Mouse (Mus musculus): ENCODE data around the gene Chd4. TPM values are rescaled to one million over a fixed set of nuclear protein-coding genes. Genes with fewer than 3 reads are reported as not detected.

Chd4 gene
- polyA plus RNA-seq, 1 experiment from 2014 or later, result 30.7 TPM

GRCm38 (mm10) chr6:125104223-125104622 lies 8.4 kb downstream of the Chd4 start:
- Histone ChIP-seq H3K4me1 (replicated peaks; ENCODE audit: control insufficient read depth, insufficient read depth, low read length) (no peaks in the 10 kb centered on the region), H3K4me2 (replicated peaks; ENCODE audit: low read depth) (no peak overlapping the region), H3K9ac (ENCODE audit: low read depth, low read length) (no peak overlapping the region), H3K4me3 (ENCODE audit: low read depth, low read length) (no peak overlapping the region), H3K9me3 (ENCODE audit: control insufficient read depth) (no peaks in the 10 kb centered on the region), H3K27ac (ENCODE audit: low read depth, low read length) (no peak overlapping the region), H3K36me3 (ENCODE audit: control insufficient read depth, insufficient read depth) (peaks cover 91% of the 10 kb centered on the region), H3K27me3 (replicated peaks; ENCODE audit: control insufficient read depth, insufficient read depth, low read length) (no peaks in the 10 kb centered on the region)
- no peak for TF ChIP-seq CTCF (IDR thresholded peaks at IDR 0.05; ENCODE audit: low read depth)
- ATAC-seq, result no peak
- 70% methylated on average over 4 of the region's 4 CpGs for whole genome bisulfite sequencing

GRCm38 (mm10) chr6:125107705-125108104 lies 11.9 kb downstream of the Chd4 start:
- Histone ChIP-seq H3K36me3 (ENCODE audit: control insufficient read depth, insufficient read depth) (peaks cover 93% of the 10 kb centered on the region), H3K9ac (ENCODE audit: low read depth, low read length) (no peak overlapping the region), H3K27ac (ENCODE audit: low read depth, low read length) (no peak overlapping the region), H3K4me2 (replicated peaks; ENCODE audit: low read depth) (no peak overlapping the region), H3K4me1 (replicated peaks; ENCODE audit: control insufficient read depth, insufficient read depth, low read length) (no peaks in the 10 kb centered on the region), H3K4me3 (ENCODE audit: low read depth, low read length) (no peak overlapping the region), H3K27me3 (replicated peaks; ENCODE audit: control insufficient read depth, insufficient read depth, low read length) (no peaks in the 10 kb centered on the region), H3K9me3 (ENCODE audit: control insufficient read depth) (no peaks in the 10 kb centered on the region)
- 92% methylated on average over 2 of the region's 2 CpGs for WGBS
- no peak for ATAC-seq
- TF ChIP-seq CTCF (IDR thresholded peaks at IDR 0.05; ENCODE audit: low read depth), result peak; percentile 29; the same call in 1 of the 2 replicates

GRCm38 (mm10) chr6:125109371-125109770 lies 13.6 kb downstream of the Chd4 start:
- Histone ChIP-seq H3K27me3 (replicated peaks; ENCODE audit: control insufficient read depth, insufficient read depth, low read length) (no peaks in the 10 kb centered on the region), H3K36me3 (ENCODE audit: control insufficient read depth, insufficient read depth) (peaks cover 99% of the 10 kb centered on the region), H3K27ac (ENCODE audit: low read depth, low read length) (0 out of 2 replicates have a peak overlapping the region, but pooled peaks have one; percentile 21), H3K4me3 (ENCODE audit: low read depth, low read length) (no peak overlapping the region), H3K9me3 (ENCODE audit: control insufficient read depth) (no peaks in the 10 kb centered on the region), H3K4me2 (replicated peaks; ENCODE audit: low read depth) (no peak overlapping the region), H3K9ac (ENCODE audit: low read depth, low read length) (no peak overlapping the region), H3K4me1 (replicated peaks; ENCODE audit: control insufficient read depth, insufficient read depth, low read length) (no peaks in the 10 kb centered on the region)
- no peak for TF ChIP-seq CTCF (IDR thresholded peaks at IDR 0.05; ENCODE audit: low read depth)
- 83% methylated on average over 14 of the region's 14 CpGs for WGBS
- no peak for ATAC-seq

- H3K36me3 ChIP-seq (ENCODE audit: control insufficient read depth, insufficient read depth), result peaks cover 91% of the 10 kb centered on the region
- no peaks in the 10 kb centered on the region for H3K4me1 ChIP-seq (replicated peaks; ENCODE audit: control insufficient read depth, insufficient read depth, low read length)
- no peak overlapping the region for H3K4me3 ChIP-seq (ENCODE audit: low read depth, low read length)
- peak; percentile 38; the same call in 1 of the 2 replicates for ATAC-seq
- no peak overlapping the region for H3K4me2 ChIP-seq (replicated peaks; ENCODE audit: low read depth)
- H3K27ac ChIP-seq (ENCODE audit: low read depth, low read length), result no peak overlapping the region
- 92% methylated on average over 7 of the region's 7 CpGs for WGBS
- H3K9me3 ChIP-seq (ENCODE audit: control insufficient read depth), result no peaks in the 10 kb centered on the region
- no peaks in the 10 kb centered on the region for H3K27me3 ChIP-seq (replicated peaks; ENCODE audit: control insufficient read depth, insufficient read depth, low read length)
- no peak overlapping the region for H3K9ac ChIP-seq (ENCODE audit: low read depth, low read length)
- TF ChIP-seq CTCF (IDR thresholded peaks at IDR 0.05; ENCODE audit: low read depth), result peak; percentile 68
Observed at GRCm38 (mm10) chr6:125110927-125111326, 15.1 kb downstream of the Chd4 start.

- Histone ChIP-seq H3K27me3 (replicated peaks; ENCODE audit: control insufficient read depth, insufficient read depth, low read length) (no peaks in the 10 kb centered on the region), H3K36me3 (ENCODE audit: control insufficient read depth, insufficient read depth) (peaks cover 88% of the 10 kb centered on the region), H3K9ac (ENCODE audit: low read depth, low read length) (no peak overlapping the region), H3K9me3 (ENCODE audit: control insufficient read depth) (no peaks in the 10 kb centered on the region), H3K27ac (ENCODE audit: low read depth, low read length) (no peak overlapping the region), H3K4me1 (replicated peaks; ENCODE audit: control insufficient read depth, insufficient read depth, low read length) (no peaks in the 10 kb centered on the region), H3K4me3 (ENCODE audit: low read depth, low read length) (no peak overlapping the region), H3K4me2 (replicated peaks; ENCODE audit: low read depth) (no peak overlapping the region)
- WGBS, result 90% methylated on average over 11 of the region's 11 CpGs
- TF ChIP-seq CTCF (IDR thresholded peaks at IDR 0.05; ENCODE audit: low read depth), result no peak
- ATAC-seq, result no peak
Observed at GRCm38 (mm10) chr6:125112553-125112952, 16.8 kb downstream of the Chd4 start.

- TF ChIP-seq CTCF (IDR thresholded peaks at IDR 0.05; ENCODE audit: low read depth), result no peak
- 84% methylated on average over 8 of the region's 8 CpGs for WGBS
- no peak for ATAC-seq
- H3K9ac ChIP-seq (ENCODE audit: low read depth, low read length), result no peak overlapping the region
- no peak overlapping the region for H3K4me2 ChIP-seq (replicated peaks; ENCODE audit: low read depth)
- H3K4me3 ChIP-seq (ENCODE audit: low read depth, low read length), result no peak overlapping the region
- no peaks in the 10 kb centered on the region for H3K4me1 ChIP-seq (replicated peaks; ENCODE audit: control insufficient read depth, insufficient read depth, low read length)
- peaks cover 86% of the 10 kb centered on the region for H3K36me3 ChIP-seq (ENCODE audit: control insufficient read depth, insufficient read depth)
- no peaks in the 10 kb centered on the region for H3K9me3 ChIP-seq (ENCODE audit: control insufficient read depth)
- no peak overlapping the region for H3K27ac ChIP-seq (ENCODE audit: low read depth, low read length)
- H3K27me3 ChIP-seq (replicated peaks; ENCODE audit: control insufficient read depth, insufficient read depth, low read length), result no peaks in the 10 kb centered on the region
Observed at GRCm38 (mm10) chr6:125119387-125119786, 23.6 kb downstream of the Chd4 start.

GRCm38 (mm10) chr6:125128724-125129123 lies 32.9 kb downstream of the Chd4 start:
- no peak for ATAC-seq
- TF ChIP-seq CTCF (IDR thresholded peaks at IDR 0.05; ENCODE audit: low read depth), result no peak
- Histone ChIP-seq H3K36me3 (ENCODE audit: control insufficient read depth, insufficient read depth) (peaks cover 55% of the 10 kb centered on the region), H3K9me3 (ENCODE audit: control insufficient read depth) (no peaks in the 10 kb centered on the region), H3K4me2 (replicated peaks; ENCODE audit: low read depth) (no peak overlapping the region), H3K4me1 (replicated peaks; ENCODE audit: control insufficient read depth, insufficient read depth, low read length) (no peaks in the 10 kb centered on the region), H3K9ac (ENCODE audit: low read depth, low read length) (no peak overlapping the region), H3K27me3 (replicated peaks; ENCODE audit: control insufficient read depth, insufficient read depth, low read length) (no peaks in the 10 kb centered on the region), H3K4me3 (ENCODE audit: low read depth, low read length) (no peak overlapping the region), H3K27ac (ENCODE audit: low read depth, low read length) (no peak overlapping the region)
- 87% methylated on average over 12 of the region's 12 CpGs for WGBS
